Mouse (Mus musculus) B cell, adult 2 months (primary cell): ENCODE results near the gene Pdcd1.
"Not testable (repeated sequence)": the region's sequence is repeated elsewhere in the genome, so short reads cannot be mapped to it uniquely, and the experiment has no call there.

Experiments
- DNase-seq, 2 experiments: peaks; one replicate each; pipeline ENCODE4 v3.0.0; 2022

Pdcd1 gene

DNA sequence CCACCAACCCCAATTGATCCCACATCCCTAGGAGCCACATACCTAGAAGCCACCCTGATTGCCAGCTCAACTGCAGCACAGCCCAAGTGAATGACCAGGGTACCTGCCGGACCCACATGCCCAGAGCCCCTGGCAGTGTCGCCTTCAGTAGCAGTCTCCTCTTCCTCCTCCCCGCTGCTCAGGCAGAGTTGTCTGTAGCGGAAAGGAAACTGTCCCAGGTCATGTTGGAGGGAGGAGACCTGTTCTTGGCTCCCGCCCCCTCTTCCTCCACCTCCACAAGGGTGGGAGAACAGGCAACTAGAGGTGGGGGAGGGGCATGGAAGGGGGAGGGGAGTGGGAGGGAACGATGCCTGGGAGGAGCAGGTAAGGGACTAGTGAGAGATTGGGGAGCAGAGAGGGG is at the start of gene Pdcd1:
Gene Pdcd1, minus strand, starts transcription at position 181 of the 400 bp plus-strand sequence.
- DNase-seq = no peak

DNA sequence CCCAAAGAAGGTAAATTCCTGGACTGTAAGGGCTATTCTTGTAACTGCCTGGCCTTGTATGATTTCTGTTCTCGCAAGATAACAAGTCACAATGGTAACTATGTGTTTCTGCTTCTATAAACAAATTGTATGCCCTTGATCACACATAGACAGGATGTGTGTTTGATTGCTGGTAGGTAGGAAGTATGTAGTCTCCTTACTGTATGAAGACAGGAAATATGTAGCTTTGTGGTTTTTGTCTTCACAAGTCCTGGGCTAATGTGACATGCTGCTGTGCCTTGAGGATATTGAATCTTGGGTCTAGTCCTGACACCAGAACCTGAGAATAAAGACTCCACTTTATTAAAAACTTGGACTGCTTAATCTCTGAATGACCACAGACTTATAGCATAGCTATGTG is 39.4 kb upstream of the Pdcd1 start:
- DNase-seq = no peak

DNA sequence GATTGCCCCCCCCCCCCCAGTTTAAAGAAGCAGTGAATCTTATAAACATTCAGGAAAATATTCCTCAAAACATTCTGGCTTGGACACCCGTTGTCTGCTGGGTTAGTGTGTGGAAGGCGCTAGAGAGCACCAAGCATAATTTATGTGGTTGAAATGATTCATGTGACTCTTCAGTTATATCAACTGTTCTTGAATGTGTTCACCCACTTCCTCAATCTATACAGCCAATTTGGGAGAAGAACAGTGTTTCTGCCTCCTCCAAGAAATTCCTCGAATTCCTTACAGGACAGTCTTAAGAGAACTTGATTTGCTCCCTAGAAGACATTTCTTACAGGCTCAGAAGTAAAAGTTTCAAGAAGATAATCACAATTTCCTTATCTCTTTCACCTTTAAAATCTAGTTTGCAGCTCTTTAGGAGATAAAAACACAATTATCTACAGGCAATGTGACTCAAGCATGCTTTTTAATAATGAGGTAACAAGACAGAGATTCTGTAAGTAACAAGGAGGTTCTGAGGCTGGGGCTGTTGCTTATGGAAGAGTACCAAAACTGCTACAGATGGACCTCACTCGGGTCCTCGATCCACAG is 34.1 kb upstream of the Pdcd1 start:
- no peak for DNase-seq

DNA sequence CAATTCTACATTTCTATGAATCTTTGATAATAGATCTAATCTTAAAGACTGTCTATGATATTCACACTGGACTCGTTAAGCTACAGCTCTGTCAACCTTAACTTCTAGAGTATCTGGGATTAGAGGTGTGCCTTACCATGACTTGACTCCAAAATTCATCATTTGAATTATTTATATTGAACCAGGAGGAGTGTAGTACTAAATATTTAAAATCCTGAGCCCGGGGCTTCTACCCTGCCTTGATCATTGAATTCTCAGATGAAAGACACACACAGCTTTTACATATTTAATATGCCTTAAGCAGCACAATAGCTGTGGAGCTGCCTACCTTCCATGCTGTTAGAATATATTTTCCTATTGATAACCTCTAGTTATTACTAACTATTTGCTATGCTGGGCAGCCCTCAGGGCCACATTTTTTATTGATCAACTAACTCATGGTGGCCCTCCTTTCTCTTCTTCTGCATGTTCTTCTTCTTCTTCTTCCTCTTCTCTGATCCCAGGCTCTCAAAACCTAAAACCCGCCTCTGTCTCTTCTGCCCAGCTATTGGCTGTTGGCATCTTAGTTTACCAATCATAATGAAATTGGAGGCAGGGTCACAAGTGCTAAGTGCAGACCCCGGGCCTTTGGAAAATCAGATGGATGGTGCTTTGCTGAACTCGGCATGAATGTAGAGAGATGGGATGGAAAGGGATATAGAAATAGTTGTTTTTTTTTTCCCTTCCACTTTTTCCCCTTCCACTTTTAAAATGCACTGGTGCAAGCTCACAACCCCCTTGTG is 33.2 kb upstream of the Pdcd1 start:
- no peak for DNase-seq

DNA sequence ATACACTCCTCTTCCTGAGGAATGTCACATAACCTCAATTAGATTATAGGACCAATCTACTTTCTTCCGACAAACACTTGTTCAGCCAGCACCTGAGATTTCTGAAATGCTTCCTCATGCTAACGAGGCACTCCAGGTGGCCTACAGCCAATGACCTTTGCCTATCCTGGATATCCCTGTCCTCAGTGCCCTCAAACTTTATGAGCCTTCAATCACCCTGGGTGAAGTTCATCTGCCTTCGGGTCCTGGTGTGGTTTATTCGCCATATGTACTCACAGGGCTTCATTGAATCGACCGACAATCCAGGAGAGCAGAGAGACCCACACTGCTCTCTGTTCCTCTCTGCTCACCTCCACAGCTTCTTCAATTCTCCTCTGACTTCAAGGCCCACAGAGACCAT is 29.4 kb upstream of the Pdcd1 start:
- DNase-seq = no peak

DNA sequence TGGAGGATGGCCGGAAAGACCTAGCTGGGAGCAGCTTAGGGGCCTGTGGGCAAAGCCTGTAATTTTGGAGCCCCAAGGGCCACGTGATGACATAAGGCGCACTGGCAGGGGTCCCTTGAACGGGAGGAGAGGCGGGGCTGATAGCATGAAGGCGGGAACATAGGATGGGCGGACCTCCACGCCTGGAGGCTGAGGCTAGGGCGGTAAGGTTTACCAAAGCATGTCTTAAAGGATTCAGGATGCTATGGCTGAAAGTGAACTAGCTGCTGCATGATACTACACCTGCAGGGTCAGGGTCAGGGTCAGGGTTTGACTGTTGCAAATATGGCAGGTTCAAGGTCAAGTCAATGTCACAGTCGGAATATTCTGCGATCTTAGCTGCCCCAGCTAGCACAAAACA is 28.8 kb upstream of the Pdcd1 start:
- no peak for DNase-seq

DNA sequence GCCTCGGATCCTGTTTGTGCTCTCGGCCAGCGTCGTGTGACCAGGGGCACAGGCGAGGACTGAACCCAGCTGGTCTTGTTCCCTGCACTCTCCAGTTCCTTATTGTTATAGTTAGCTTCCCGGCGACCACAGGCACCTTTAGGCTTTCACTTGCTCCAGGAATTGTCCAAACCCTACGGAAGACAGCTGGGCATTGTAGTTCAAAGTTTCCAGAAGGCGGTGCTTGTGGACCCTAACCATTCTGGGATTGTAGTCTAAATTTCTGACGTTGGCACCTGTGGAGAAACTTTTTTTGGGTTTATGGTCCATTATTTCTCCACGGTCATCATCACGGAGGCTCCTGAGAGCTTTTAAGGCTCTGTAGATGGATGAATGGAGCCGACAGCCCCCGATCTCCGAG is 28.4 kb upstream of the Pdcd1 start:
- no peak for DNase-seq

DNA sequence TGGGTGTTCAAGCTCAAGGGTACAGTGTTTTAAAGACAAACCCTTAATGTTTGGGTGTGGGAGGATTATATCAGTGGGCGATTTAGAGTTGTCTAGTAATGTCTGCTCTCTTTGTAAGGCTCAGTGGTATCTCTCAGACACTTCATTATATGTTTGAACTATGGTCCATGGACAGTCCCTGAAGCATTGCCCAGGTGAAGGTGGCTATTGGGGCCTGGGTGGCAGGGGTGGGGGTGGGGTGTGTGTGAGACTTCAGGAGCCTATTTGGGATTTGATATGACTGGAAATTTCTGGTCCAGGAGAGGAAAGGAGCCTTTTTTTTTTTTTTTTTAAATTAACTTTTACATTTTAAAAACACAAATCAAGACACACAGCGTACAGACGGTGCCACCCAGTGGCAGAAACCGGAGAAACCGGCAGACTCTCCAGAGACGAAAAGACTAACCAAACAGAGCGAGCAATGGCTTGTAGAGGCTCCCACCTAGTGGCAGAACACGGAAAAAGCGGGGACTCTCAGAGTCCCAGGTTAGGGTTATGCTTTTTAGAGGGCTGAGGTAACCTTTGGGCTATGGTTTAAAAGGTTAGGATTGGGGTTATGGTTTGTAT is 26.6 kb upstream of the Pdcd1 start:
- peak; percentile 71 to 74 for DNase-seq

DNA sequence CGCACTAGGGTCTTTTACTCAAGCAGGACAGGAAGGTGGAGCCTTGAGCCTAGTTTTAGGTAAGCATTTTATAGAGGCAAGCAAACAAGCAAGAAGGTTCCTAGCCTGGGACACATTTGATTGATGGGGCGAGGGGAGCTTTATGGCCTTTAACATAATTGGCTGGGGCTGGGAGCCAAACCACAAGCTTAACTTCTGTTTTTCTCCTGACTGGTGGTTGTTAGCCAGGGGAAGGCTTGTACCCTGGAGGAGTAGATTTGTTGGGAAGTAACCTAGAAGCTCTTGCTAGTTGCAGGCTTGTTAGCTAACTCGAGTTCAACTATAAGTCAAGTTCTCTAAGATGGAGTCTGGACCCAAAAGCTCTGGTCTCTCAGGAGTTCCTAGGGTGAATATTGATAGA is 26.0 kb upstream of the Pdcd1 start:
- DNase-seq = no peak

DNA sequence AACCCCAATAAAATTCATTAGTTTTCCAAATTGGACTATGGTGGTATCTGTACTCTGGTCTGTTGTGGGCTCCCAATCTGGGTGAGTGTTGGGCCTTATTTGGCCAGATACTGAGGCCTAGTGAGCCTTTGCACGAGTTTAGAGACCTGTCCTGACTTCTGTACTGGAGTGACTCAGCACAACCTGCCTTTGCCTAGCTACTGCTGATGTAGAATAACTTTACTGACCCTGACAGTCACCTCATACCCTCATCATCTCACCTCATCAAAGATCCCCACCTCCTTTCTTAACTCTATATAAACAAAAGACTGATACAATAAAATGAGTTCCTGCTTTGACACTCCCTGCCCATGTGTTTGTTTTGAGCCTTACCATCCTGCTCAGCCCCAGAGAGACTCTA is 24.3 kb upstream of the Pdcd1 start:
- no peak for DNase-seq

DNA sequence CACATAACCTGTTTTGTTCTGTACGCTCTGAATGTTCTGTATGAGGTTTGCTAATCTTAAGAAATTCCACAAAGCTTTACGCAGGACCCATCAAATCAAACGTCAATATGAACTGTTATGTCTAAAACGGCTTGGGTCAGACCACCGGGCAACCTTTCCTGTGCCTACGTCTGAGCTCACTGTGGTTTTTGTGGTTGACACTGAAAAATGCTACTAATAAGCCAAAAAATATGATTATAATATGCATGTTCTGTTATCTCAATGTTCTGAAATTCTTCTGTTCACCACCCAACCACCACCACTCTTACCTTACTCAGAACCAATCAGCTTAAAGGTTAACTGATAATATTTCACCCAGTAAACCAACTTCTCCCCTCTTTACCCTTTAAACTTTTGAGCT is 22.4 kb upstream of the Pdcd1 start:
- no peak for DNase-seq

DNA sequence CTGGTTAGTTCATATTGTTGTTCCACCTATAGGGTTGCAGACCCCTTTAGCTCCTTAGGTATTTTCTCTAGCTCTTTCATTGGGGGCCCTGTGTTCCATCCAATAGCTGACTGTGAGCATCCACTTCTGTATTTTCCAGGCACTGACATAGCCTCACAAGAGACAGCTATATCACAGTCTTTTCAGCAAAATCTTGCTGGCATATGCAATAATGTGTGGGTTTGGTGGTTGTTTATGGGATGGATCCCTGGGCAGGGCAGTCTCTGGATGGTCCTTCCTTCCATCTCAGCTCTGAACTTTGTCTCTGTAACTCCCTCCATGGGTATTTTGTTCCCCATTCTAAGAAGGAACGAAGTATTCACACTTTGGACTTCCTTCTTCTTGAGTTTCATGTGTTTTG is 5.9 kb upstream of the Pdcd1 start:
- not testable (repeated sequence) for DNase-seq

DNA sequence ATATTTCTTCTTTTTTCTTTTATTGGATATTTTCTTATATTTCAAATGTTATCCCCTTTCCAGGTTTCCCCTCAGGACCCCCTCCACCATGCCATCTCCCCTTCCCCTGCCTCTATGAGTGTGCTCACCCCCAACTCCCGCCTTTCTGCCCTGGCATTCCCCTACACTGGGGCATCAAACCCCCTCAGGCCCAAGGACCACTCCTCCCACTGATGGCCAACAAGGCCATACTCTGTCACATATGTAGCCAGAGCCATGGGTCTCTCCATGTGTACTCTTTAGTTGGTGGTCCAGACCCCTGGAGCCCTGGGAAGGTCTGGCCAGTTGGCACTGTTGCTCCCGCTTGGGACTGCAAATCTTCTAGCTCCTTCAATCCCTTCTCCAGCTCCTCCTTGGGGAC is 5.0 kb upstream of the Pdcd1 start:
- no peak for DNase-seq

DNA sequence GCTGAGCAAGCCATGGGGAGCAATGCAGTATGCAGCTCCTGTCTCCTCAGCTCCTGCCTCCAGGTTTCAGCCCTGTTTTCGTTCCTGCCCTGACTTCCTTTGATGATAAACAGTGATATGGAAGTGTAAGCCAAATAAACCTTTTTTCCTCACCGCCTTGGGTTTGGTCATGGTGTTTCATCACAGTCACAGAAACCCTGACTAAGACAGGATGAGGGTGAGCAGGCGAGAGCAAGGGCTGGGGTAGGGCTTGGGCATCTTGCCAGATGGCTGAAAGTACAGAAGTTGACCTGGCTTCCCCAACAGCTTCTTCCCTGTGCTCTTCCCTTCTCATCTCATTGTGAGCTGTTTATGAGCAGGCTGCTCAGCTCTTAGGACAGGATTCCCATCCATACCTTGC is 3.6 kb upstream of the Pdcd1 start:
- no peak for DNase-seq

DNA sequence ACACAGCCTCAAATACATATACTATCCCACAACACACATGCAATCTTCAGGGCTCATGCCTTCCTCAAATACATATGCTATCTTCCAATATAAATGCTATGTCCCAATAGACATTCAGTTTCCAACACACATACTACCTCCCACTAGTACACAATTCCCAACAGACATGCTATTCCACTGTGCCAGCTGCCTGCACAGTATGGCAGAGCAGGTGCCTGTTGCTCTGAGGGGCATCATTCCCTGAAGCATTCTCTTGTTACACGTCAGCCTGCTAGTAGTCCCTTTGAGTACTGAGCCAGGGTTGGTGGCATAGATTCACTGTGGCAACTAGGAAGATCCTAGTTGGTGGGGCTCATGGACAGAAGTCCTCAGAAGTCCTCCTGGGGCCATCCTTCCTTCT is 2.1 kb upstream of the Pdcd1 start:
- no peak for DNase-seq

DNA sequence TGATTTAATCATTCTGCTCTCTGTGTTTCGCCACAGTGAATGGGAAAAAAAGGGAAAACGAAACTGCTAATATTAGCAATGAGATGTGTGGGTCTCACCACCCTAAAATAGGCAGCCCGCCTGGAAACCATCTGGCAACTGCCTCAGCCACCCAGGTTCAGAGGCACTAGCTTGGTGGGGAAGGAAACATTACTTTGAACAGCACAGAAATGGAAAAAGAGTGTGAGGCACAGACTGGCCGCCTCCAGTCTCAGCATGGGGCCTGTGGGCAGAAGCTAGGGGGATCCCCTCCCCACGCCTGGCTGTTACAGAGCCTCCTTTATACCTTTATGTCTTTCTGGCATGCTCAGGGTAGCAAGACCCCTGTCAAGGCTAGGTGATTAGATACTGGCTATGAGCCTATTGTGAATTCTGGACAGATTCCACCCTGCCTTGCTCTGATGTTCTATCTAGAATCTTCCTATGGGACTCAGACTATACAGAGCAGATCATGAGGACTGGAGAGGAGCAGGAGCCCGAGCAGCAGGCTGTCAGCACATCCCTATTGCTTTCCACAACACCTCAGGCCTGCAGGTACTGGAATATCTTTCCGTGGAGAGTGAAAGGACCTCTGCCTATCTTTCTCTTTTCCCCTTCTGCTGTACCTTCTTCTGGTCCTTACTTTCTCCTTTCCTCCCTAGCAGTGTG is 1.3 kb upstream of the Pdcd1 start:
- no peak for DNase-seq

DNA sequence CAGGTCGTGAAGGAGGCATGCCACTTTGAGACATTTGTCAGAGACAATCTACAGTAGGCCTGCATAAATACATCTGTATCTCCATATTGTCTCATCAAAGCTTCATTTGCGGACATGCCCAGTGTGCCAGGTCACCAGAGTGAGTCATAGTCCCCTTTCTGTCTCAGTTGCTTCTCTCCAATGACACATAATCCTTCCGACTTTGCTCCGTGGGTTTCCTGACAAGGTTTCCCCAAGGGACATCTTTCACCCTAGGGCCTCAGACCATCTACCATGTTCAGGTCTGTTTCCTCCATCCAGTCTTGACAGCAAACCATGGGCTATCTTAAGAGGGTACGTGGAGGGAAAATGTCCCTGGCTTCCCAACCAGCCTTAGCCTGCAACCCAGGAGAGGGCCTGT is 1.2 kb downstream of the Pdcd1 start:
- no peak for DNase-seq

DNA sequence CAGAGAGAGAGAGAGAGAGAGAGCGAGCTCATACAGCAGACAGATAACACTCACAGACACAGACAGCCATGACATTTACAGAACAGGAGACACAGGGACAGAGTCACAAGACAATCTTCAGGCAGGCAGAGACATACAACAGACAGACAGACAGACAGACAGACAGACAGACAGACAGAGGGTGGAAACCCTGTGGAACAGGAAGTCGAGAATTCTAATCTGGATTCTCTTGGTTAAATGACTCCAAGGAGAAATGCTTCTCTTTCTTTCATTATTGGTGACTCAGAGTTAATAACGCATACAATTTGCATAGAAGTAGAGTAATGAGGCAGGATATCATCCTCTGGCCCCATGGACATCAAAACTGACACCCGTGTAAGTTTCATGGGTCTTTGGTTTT is 5.8 kb downstream of the Pdcd1 start:
- DNase-seq = no peak

DNA sequence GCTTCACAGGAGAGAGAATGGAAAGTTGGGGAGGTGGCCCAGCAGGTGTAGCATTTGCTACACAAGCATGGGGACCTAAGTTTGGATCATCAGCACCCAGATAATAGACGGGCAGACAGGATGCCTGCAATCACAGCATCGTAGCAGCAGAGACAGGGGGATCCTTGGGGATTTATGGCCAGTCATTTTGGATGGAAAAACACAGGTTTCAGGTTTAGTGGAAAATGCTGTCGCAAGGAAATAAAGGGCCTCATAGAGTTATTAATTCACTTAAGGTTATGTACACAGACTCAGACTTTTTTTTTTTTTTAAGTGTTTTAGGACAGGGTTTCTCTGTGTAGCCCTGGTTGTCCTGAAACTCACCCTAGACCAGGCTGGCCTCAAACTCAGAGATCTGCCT is 6.8 kb downstream of the Pdcd1 start:
- no peak for DNase-seq

DNA sequence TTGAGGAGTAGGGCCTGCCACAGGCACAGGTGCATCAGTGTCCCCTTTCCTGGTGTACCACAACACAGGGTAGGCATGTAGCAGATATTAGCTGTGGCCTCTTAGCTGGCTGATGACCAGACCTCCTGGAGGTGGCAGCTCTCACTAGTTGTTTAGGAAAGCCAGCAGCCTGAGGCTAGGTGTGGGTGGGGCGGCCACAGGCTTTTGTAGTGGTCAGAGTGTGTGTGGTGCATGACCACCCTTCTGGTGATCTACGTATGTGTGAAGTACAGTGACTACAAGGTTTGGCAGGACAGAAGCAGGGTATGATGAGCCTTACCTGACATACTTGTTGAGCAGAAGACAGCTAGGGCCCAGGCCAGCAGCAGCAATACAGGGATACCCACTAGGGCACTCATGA is 12.0 kb downstream of the Pdcd1 start:
- DNase-seq = no peak

DNA sequence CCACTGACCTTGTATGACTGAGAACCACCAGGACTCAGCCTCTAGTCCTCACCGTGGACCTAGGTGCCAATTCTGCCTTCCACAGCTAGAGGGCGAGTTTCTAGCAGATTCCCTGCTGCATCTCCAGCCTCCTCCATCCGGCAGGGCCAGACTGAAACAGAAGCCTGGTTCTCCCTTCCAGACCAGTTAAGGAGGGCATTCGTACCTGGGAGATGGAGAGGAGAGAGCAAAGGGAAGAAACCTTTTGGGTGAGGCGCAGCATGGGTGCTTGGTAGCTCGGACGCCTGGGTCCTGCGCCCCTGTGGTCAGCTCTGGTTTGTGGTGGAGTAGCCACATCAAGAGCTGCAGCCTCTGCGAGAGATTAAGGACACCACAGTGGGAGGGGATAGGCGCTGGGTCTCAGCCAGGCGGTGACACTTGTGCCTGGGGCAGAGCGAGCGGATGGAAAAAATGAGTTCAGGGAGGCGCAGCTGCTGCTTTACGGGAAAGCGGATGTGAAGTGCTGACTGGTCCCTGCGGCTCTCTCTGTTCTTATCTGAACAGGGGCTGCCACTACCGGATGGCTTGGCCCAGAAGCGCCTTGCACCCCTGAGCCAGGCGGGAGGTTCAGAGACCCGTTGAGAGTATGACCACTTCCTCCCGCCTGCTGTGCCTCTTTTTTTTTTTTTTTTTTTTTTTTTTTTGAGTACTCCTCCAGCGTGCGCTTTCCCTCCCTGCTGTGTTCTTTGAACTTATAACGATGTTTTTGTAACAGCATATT is 17.2 kb downstream of the Pdcd1 start:
- DNase-seq = peak; percentile 73 to 74

DNA sequence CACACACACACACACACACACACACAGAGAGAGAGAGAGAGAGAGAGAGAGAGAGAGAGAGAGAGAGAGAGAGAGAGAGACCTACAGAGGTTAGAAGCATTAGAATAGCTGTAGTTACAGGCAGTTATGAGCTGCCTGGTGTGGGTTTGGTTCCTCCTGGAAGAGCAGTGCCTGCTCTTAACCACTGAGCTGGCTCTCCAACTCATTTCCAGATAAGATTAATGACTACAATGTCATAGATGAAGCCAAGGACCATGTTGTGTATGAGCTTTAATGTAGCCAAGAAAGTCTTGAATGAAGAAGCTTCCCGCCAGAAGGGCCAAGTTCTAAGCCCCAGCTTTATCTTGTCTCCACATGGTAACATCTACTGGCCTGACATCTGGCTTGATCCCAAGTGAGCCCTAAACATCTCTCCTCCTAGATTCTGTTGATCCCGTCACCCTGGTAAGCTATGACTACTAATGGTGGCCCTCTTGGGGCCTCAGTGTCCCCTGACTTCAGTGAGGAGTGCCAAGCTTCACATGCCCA is 19.2 kb downstream of the Pdcd1 start:
- no peak for DNase-seq

DNA sequence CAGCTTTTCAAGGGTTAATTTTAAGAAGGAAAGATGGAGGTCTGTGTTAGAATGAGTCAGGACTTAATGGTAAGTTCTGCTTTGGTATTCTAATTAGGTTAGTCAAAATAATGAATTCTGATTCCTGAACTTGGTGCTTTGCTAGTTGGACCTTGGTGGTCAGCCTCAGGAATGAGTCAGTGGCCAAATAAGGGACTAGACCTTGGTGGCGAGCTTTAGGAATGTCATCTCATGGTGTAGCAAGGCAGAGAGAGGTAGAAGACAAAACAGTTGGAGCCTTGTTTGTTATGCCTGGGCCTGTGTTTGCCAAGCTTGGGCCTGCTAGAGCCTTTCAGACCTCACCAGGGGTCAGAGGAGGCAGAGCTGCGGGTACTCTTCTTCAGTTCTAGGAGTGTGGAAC is 23.6 kb downstream of the Pdcd1 start:
- DNase-seq = no peak
